Mouse (Mus musculus) adrenal gland, adult 18-20 months (tissue): ENCODE data around the gene Sh3gl1. TPM values are rescaled to one million over a fixed set of nuclear protein-coding genes. Genes with fewer than 3 reads are reported as not detected.

ENCODE experiments used
- DNase-seq, 2 experiments: peaks; one replicate each; pipeline ENCODE4 v3.0.0; 2021 to 2022; ENCODE audit warnings: low spot score in 2 of 2
- total RNA-seq, 2 experiments: library from RNA; stranded (reverse); gene quantifications; 1 replicate in 1 of 2; 2 replicates in 1 of 2; pipeline ENCODE4 v1.2.3; 2021

Sh3gl1 gene
- total RNA-seq, 2 experiments from 2014 or later = 38.3 to 39.0 TPM

DNA sequence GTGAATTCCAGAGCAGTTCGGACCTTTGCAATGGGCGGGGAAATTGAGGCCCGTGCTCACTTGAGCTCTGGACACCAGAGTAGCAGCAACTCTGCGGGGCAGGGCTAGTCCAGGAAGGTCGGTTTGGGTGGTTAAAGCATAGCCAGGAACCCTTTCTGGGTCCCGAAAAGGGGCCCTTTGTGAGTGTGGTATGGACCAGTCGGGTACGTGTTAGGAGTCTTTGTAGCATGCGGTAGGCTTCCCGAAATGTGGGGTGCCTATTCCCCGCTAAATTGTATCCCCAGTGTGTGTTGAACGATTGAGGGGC, 4.4 kb upstream of the Sh3gl1 start:
- no peak for DNase-seq

DNA sequence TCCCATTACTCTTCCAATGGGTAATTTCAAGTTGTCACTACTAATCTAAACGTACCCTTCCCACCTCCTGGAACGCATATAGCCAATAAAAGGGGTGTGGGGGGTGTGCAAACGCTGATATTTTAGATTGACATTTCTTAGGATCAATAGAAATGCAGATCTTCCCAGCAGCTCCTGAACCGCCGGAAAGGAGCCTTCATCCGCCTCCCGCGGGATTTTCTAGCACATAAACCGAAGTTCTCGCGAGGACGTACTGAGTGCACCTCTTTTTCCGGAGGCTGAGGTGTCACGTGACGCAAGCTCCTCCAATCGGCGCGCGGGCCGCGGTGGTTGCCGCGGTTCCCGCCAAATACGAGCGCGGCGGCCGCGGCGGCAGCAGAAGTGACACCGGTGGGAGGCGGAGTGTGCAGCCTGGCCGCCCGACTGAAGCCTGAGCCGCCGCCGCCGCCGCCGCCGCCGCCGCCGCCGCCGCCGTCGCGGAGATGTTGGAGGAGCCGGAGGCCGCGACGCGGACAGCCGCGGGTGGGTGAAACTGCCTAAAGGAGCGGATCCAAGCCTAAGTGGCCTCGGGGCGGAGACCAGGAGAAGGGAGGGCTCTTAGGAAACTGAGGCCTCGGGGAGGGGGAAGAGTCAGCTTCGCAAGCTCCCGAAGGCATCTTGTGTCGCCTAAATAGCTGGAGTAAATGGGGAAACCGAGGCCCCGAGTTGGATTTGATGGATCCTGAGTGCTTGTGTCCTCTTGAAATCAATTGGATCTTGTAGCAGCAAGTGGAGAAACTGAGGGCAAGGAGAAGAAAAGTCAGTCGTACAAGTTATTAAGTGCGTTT, 3.8 kb upstream of the Sh3gl1 start, which contains the start of gene Chaf1a:
TSS of gene Chaf1a (plus strand) at position 410 of the 827 bp plus-strand sequence.
- DNase-seq = peak; percentile 92

DNA sequence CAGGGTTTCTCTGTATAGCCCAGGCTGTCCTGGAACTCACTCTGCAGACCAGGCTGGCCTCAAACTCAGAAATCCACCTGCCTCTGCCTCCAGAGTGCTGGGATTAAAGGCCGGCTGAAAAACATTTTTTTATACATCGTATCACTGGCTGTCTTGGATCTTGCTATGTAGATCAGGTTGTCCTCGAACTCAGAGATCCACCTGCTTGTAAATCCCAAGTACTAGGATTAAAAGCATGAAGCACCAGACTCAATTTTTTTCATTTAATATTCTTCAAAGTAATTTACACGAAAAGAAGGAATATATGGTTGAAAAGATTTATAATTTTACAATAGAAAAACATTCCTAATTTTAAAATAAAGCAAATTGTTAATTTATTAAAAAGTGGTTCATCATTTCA, 2.9 kb upstream of the Sh3gl1 start:
- no peak for DNase-seq

DNA sequence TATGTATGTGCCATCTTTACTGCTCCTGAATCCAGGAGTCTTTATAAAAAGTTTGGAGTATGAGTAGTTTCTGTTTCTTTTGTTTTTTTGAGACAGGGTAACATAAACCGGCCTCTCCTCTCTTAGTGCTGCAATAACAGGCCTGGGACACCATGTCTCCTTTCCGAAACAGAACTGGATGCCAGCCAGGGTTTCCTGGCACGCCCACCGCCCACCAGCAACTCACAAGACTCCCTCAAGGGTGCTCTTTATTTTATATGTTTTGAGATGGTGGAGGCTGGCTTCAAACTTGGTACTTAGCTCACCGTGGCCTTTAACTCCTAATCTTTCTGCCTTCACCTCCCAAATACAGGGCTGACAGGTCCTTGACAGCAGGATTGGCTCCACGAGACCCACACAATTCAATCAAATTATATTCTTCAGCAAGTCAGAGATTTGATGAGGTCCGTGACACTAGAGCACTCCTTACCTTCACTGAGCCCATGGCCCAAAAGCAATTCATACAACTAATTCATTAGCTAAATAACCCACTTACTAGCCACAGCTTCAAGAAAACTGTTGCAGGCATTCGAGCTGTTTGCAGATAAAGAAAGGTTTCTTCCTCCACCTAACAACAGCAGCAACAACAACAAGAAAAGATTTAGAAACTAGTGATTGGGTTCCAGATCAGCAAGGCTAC, 2.3 kb upstream of the Sh3gl1 start:
- no peak for DNase-seq

DNA sequence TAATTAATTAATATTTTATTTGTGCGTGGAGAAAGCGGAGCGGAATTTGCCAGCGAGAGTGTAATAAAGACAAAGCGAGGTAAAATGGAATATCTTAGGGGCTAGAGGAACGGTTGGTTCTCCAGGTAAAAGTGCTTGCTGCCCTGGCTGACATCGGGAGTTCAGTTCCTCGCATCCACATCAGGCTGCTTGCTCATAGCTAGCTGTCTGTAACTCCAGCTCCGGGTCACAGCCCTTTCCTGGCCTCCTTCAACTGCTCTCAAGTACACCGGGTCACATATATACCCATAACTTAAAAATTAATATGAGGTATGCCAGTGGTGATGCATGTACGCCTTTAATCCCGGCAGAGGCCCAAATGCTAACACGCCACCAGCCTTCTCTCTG, 459 bp upstream of the Sh3gl1 start:
- DNase-seq = no peak

DNA sequence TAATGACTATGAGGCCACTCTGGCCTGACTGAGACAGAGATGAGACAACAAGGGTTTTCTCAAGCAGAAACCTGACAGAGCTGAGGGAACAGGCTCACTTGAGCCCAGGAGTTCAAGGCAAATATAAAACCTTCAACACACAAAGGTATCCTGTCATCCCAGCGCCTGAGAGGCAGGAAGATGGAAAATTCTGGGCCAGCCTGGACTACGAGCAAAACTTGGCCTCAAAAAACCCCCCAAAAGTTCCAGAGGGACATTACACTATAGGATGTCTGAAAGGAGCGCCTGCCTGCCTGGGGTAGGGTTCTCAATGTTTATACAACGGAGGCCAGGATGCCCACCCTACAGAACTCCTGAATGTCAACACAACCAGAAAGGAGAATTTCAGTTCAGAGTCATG, 1.2 kb downstream of the Sh3gl1 start:
- DNase-seq = no peak

DNA sequence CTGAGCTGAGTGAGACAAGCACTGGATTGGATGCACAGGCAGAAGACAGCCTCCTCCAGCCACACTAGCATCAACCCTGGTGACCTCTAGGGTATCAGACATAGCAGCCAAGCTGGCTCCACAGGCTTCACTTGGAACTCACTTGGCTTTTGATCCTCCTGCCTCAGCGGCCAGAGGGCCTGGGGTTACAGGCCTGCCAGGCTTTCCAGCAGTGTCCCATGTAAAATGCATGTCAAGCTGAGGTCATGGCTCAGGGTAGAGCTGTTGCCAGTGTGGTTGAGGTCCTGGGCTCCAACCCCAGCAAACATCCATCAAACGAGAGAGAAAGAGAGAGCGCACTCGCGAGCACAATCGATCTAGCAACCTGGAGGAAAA, 1.7 kb downstream of the Sh3gl1 start:
- no peak for DNase-seq

DNA sequence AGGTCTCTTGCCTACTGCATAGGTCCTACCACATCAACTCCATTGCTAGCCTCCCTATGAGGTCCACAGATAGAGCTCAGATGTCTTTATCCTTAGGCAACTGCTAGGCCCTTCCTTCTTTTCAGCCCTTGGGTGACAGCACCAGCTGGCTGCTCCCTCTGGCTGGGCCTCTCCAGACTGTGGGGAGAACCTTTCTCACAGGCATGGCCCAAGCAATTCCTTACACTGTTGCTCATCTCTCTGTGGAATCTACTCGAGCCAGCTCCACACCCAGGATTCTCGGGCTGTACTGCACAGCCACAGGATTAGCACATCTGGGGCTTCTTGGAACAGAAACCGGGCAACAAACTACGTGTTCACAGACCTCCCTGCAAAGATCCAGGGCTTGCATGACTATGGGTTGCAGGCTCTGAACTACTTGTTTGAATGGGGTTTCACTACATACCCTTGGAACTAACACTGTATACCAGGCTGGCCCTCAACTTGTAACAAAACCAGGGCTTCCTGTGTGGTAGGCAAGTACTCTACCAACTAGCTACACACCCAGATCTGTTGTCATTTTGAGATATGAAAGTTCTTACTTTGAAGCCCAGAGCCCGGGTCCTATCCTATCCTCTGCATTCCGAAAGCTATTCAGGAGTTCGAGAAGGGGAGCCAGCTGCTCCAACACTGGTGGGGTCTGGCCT, 2.3 kb downstream of the Sh3gl1 start:
- no peak for DNase-seq

DNA sequence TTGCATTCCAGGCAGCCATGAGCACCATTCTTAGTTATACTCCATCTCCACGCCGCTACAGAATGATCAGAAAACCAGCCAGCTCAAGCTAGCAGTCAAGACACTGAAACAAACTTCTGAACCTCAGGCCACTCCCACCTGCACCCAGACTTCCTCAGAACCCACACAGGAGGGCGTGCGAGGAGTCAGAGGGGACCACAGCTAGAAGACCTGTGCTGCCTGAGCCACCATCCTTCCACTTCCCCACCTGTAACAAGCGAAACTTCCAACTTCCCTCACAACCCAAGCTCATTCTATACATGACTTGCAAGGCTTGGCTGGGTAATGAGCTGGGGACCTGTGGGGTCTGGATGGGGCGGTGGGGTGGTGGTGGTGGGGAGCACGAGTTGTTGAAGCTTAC, 3.6 kb downstream of the Sh3gl1 start:
- DNase-seq = no peak

DNA sequence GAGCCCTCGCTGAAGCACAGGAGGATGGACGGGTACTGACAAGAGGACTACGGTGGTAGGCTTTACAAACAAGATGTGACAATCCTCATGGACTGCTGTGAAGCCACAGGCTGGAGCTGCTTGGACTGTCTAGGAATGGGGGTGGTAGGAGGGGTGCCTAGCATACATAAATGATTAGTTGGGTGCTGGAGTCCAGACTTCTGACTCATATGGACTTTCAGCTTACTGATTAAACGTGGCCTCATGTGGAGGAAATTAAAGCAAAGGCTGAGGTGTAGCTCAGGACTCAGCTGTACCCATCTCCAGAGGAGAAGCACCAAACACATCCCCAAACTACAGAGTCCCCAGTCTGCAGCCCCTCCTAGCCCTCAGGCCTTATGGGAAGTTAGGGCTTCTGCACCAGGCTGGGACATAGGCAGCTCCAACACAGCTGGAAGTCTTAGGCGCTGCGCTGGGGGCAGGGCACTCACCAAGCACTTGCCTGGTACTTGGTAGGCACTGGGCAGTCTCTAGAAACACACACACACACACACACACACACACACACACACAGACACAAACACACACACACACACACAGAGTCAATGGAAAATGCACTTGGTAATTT, 4.2 kb downstream of the Sh3gl1 start:
- no peak for DNase-seq

DNA sequence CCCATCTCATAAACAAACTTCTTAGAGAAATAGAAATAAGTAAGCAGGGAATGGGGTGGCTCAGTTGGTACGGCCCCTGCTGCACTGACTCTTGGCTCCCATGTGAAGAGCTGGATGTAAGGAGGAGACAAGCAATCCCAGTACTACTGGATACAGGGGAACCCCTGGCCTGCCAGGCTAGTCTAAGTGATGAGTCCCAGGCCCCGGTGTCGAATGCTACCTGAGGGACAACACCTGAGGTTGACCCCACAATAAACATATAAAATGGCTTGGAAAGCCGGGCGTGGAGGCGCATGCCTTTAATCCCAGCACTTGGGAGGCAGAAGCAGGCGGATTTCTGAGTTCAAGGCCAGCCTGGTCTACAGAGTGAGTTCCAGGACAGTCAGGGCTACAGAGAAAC, 5.0 kb downstream of the Sh3gl1 start:
- no peak for DNase-seq

DNA sequence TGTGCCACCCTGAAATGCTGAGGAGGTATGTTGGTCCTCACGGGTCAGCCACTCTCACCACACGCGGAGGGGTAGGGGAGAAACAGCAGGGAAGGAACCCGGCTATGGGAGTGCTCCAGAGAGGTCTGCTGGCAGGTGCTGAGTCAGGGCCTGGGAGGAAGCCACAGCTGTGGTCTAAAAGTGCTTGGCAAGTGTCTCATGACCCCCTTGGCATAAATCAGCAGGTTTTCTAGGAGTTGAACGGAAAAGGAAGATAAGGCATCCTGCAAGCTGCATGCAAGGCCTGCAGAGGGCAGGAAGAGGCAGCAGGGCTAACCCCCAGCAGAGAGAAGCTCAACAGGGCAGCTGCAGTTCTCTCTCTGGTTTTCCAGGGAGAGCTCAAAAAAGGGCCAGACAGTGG, 5.5 kb downstream of the Sh3gl1 start:
- DNase-seq = peak in 1 of 2 experiments; percentile 36

DNA sequence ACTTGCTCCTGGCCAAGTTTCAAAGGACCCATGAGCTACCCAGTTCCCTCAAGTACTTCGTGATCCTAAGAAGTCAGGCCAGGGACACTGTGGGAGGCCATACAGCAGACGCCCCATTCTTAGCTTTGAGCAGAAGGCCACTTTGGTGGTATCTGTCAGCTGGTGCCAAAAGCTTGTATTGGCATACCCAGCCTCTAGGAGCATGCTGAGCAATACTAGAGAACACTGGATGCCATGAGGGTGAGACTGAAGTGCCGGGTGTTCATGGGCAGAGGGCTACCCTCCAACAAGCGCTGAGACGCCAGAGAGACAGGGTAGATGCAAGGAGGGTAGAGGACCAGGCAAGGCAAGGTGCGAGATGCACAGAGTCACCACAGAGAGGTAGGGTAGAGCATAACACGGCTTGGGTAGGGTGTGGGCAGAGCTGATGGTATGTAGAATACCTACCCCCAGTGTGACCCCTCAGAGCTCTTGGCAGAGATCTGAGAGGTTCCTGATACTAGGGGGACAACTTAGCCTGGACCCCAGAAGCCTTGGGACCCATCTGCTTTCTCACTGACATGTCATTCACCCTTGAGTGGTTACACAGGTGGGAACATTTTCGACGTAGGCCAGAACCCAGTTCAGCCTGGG, 6.1 kb downstream of the Sh3gl1 start:
- no peak for DNase-seq

DNA sequence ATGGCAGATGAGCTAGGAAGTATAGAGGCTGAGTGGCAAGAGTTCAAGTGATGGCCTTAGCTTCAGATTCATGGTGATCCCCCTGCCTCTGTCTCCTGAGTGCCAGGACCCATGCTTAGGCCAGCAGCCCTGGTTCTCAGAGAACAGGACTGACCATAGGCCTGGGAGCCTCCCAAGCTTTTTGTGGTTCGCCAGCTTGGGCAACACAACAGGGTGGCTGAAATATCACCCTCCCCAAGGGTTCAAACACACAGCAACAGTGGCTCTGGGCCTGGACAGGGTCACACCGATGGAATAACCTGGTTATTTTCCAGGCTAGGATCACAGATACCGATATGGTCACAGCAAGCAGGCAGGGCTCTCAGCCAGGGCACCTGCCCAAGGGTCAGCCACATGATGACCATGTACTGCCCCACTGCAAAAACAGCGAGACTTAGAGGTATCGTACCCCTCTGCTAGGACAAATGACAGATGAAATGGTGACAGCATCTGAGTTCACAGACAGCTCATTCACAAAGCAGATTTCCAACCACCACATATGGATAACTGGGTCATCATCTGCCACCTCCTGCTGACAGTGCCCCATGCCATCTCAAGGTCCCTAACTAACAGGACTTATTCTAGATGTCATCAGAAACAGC, 8.5 kb downstream of the Sh3gl1 start:
- no peak for DNase-seq

DNA sequence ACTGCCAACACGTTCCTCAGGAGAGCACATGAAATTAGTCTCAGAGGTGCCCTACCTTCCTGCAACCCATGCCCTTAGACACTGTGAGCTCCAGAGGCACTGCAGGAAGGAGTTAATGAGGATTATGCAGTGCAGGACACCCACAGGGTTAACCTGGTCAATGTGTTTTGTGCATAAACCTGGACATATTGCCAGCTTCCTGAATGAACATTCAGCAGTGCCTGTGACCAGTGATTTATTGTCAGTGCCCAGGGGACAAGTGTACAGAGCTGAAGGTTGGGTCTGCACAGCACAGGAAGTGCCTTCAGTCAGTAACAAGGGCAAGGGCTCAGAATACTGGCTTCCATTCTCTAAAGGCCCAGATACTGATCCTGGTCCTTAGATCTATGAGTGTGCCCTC, 9.6 kb downstream of the Sh3gl1 start:
- no peak for DNase-seq

DNA sequence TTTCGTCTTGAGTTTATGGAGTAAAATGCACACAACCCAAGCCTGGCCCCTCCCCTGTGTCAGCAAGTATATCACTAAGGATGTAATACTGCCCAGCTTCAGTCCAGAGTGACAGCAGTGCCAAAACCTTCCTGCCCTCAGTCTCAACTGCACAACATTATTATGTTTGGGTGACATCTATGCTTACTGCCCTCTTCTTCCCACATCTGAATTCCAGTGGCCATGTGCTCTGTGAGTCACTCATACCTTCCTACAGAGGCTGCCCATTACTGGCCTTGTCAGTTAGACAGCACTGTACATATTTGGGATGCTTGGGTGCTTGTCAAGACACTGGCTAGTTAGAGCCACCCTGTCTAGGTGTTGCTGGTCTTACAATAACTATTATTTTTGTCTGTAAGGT, 10.1 kb downstream of the Sh3gl1 start:
- no peak for DNase-seq

DNA sequence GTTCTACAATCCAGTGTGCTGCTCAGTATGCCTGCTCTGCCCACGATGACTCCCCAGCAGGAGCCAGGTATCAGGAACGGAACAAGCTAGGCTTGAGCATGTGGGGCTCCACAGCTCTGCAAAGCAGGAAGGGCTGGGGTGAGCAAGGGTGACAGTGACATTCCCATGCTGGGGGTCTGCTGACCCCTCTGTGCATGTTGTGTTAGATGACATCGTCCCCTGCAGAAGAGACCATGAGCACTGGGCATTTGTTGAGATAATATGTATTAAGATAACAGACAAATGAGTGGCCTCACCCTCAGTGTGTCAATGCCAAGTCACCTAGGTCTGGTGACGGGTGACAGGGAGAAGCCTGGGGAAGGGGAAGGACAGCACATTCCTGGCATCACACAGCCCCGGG, 11.5 kb downstream of the Sh3gl1 start:
- DNase-seq = peak in 1 of 2 experiments; percentile 14

DNA sequence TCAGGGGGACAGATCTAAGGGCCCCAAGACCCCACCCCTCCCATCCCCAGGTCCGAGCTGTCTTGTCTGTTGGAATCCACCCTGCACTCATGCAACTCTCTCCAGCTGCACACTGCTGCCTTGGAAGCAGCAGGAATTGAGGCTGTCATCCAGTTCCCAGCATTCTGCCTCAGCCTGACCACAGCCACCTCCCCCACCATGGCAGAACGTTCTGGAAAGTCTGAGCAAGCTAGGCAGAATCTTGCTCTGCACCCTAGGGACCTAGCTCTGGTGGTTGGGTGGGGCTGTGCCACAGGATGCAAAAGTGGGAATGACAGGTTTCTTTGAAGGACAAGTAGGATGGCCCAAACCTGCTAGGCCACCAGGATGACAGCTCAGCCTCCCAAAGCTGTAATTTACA, 12.0 kb downstream of the Sh3gl1 start:
- DNase-seq = peak in 1 of 2 experiments; percentile 17

DNA sequence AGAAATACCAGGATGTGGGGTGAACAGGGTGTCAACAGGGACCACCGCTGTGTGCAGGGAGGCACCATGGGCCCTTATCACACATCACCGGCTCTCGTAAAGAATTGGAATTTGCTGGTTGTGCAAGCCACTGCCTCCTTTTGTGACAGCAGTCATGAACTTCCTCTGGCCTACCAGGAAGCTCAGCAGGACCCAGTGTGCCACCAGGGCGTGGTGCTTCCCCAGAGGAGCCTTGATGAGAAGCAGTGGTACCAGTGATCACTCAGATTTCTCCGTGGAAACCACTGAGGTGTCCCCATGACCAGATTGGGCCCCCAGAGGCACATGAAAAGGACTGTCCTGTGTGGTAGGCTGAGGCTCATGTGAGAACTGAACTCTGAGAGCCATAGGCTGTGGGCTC, 13.0 kb downstream of the Sh3gl1 start:
- DNase-seq = peak in 1 of 2 experiments; percentile 25

DNA sequence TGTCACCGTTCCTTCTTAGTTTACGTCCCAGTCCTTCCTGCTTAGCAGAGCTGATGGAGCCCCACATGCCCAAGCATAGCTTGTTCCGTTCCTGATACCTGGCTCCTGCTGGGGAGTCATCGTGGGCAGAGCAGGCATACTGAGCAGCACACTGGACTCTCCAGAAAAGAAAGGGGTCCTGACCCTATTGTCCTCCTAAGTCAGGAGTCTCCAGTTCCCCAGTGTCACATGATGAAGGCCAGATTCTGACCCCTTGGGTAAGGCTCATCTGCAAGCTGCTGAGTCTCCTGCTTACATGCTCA, 13.5 kb downstream of the Sh3gl1 start:
- DNase-seq = no peak
